Mouse (Mus musculus) neural tube, embryonic 12.5 days (tissue): ENCODE measurements around the gene Cnnm2. TPM values are rescaled to one million over a fixed set of nuclear protein-coding genes. Genes with fewer than 3 reads are reported as not detected.

ENCODE experiments used
- ATAC-seq: fragments of 200-750 bp; cut with Nextera tagmentation; 2 replicates; pipeline ENCODE4 v1.8.0; 2017; ENCODE audit warnings: low read depth, mild to moderate bottlenecking, moderate TSS enrichment, moderate library complexity; ENCODE audit not compliant: low FRiP score
- H3K27ac ChIP-seq: fragments of 300-500 bp; sonication (generic); 2 replicates; pipeline ENCODE4 v1.5.1; 2016
- H3K27me3 ChIP-seq: fragments of 300-500 bp; sonication (generic); replicated peaks from 2 replicates; pipeline ENCODE4 v1.6.1; 2016; ENCODE audit warnings: mild to moderate bottlenecking
- H3K36me3 ChIP-seq: fragments of 300-500 bp; sonication (generic); 2 replicates; pipeline ENCODE4 v1.6.1; 2016; ENCODE audit warnings: mild to moderate bottlenecking
- H3K4me1 ChIP-seq: fragments of 300-500 bp; sonication (generic); 2 replicates; pipeline ENCODE4 v1.6.1; 2016
- H3K4me2 ChIP-seq: fragments of 300-500 bp; sonication (generic); replicated peaks from 2 replicates; pipeline ENCODE4 v1.6.1; 2016; ENCODE audit warnings: mild to moderate bottlenecking
- H3K4me3 ChIP-seq: fragments of 300-500 bp; sonication (generic); 2 replicates; pipeline ENCODE4 v1.5.1; 2016
- H3K9ac ChIP-seq: fragments of 300-500 bp; sonication (generic); 2 replicates; pipeline ENCODE4 v1.6.1; 2016; ENCODE audit warnings: mild to moderate bottlenecking
- H3K9me3 ChIP-seq: fragments of 300-500 bp; sonication (generic); 2 replicates; pipeline ENCODE4 v1.6.1; 2016; ENCODE audit warnings: mild to moderate bottlenecking
- WGBS: fragments of 180-500 bp; shearing (Covaris S2); methylation state at CpG from one replicate; pipeline ENCODE4 v1.1.7; 2016; 5-methylcytosine and 5-hydroxymethylcytosine counted together
- polyA plus RNA-seq: library from polyadenylated mRNA; unstranded; fragments of >200 nt; fragmentation: Nextera tagmentation; extraction: Ambion mirVana; gene quantifications from 2 replicates; pipeline ENCODE4 v1.2.1, GENCODE M21; 2016

Gene Cnnm2
- polyA plus RNA-seq, 1 experiment from 2014 or later = 8.4 TPM

DNA sequence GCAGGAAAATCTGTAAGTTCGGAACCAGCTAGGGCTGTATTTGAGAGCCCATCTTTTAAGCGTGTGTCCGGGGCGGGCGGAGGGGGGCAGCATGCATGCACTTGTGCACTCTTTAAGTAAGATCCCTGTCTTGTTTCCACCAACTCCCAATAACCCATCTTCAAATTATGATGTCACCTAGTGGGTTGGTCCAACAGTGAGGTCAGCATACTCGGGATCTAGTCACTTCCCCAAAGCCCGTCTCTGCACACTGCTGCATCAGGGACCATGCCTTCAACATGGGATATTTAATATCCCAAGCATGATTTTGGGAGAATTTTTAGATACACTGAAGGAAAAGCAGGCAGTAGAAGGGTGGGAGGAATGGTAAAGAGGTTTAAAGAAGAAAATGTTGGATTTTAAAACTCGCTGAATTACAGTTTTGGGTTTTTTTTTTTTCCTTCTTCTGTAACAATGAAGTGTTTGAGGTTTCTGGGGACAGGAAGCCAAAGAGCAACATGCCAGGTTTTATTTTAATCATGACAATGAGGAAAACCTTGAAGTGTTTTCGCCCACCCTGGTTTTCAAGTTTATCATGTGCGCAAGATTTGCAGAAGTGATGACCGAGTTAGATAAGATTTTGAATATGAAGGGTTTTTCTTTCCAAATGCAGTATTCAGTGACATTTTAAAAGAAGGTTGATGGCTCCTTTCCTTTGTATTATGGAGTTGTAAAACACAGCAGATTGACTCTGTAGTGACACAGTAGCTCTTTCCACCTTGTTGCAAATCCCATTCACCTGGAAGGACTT, 76.1 kb downstream of the Cnnm2 start:
- H3K27me3 ChIP-seq = no peaks in the 10 kb centered on the region
- H3K27ac ChIP-seq = no peak overlapping the region
- no peak overlapping the region for H3K9ac ChIP-seq
- H3K4me2 ChIP-seq = no peak overlapping the region
- no peak overlapping the region for H3K4me3 ChIP-seq
- no peaks in the 10 kb centered on the region for H3K36me3 ChIP-seq
- H3K9me3 ChIP-seq = no peaks in the 10 kb centered on the region
- ATAC-seq = no peak
- no peaks in the 10 kb centered on the region; the same call in 1 of the 2 replicates for H3K4me1 ChIP-seq
- WGBS = 92% methylated on average over 11 of the region's 11 CpGs

- H3K9me3 ChIP-seq = no peaks in the 10 kb centered on the region
- H3K4me3 ChIP-seq = no peak overlapping the region
- no peaks in the 10 kb centered on the region for H3K27me3 ChIP-seq
- no peak for ATAC-seq
- no peak overlapping the region for H3K27ac ChIP-seq
- no peak overlapping the region for H3K9ac ChIP-seq
- no peaks in the 10 kb centered on the region for H3K36me3 ChIP-seq
- WGBS = 87% methylated on average over 4 of the region's 4 CpGs
- H3K4me2 ChIP-seq = no peak overlapping the region
- peaks cover 3% of the 10 kb centered on the region; the same call in 1 of the 2 replicates for H3K4me1 ChIP-seq
Observed at GRCm38 (mm10) chr19:46841016-46841415, 79.6 kb downstream of the Cnnm2 start.

DNA sequence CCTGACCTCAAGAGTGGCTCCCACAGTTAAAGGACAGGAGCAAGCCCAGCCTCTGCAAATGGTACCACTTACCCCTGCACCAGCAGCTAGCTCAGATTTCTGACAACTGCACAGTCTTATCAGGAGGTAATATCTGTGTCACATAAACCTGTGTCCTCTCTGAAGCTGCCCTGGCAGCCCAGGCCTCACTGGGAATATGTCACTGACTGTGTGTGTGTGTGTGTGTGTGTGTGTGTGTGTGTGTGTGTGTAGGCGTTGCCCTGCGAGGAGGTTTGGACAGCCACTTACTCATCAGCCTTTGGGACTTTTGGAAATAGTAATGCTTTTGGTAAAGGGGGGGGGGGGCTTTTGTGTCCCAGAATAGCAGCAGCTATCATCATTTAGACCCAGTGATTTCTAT, 81.6 kb downstream of the Cnnm2 start:
- Histone ChIP-seq H3K9ac (no peak overlapping the region), H3K4me3 (no peak overlapping the region), H3K9me3 (no peaks in the 10 kb centered on the region), H3K36me3 (no peaks in the 10 kb centered on the region), H3K27ac (no peak overlapping the region), H3K4me1 (peaks cover 3% of the 10 kb centered on the region; the same call in 1 of the 2 replicates), H3K27me3 (no peaks in the 10 kb centered on the region), H3K4me2 (no peak overlapping the region)
- ATAC-seq = no peak
- WGBS = 88% methylated on average over 2 of the region's 2 CpGs

GRCm38 (mm10) chr19:46846056-46846455, 84.7 kb downstream of the Cnnm2 start:
- no peaks in the 10 kb centered on the region for H3K9me3 ChIP-seq
- H3K27ac ChIP-seq = no peak overlapping the region
- no peaks in the 10 kb centered on the region for H3K36me3 ChIP-seq
- H3K9ac ChIP-seq = no peak overlapping the region
- H3K4me2 ChIP-seq = no peak overlapping the region
- ATAC-seq = no peak
- 81% methylated on average over 7 of the region's 7 CpGs for WGBS
- no peaks in the 10 kb centered on the region for H3K27me3 ChIP-seq
- H3K4me3 ChIP-seq = no peak overlapping the region
- H3K4me1 ChIP-seq = peaks cover 3% of the 10 kb centered on the region; the same call in 1 of the 2 replicates

- no peak overlapping the region for H3K27ac ChIP-seq
- H3K4me3 ChIP-seq = no peak overlapping the region
- 84% methylated on average over 5 of the region's 5 CpGs for WGBS
- no peak overlapping the region for H3K4me2 ChIP-seq
- no peak for ATAC-seq
- no peaks in the 10 kb centered on the region for H3K36me3 ChIP-seq
- peaks cover 3% of the 10 kb centered on the region; the same call in 1 of the 2 replicates for H3K4me1 ChIP-seq
- H3K9me3 ChIP-seq = no peaks in the 10 kb centered on the region
- H3K27me3 ChIP-seq = no peaks in the 10 kb centered on the region
- H3K9ac ChIP-seq = no peak overlapping the region
Observed at GRCm38 (mm10) chr19:46846459-46846858, 85.1 kb downstream of the Cnnm2 start.

DNA sequence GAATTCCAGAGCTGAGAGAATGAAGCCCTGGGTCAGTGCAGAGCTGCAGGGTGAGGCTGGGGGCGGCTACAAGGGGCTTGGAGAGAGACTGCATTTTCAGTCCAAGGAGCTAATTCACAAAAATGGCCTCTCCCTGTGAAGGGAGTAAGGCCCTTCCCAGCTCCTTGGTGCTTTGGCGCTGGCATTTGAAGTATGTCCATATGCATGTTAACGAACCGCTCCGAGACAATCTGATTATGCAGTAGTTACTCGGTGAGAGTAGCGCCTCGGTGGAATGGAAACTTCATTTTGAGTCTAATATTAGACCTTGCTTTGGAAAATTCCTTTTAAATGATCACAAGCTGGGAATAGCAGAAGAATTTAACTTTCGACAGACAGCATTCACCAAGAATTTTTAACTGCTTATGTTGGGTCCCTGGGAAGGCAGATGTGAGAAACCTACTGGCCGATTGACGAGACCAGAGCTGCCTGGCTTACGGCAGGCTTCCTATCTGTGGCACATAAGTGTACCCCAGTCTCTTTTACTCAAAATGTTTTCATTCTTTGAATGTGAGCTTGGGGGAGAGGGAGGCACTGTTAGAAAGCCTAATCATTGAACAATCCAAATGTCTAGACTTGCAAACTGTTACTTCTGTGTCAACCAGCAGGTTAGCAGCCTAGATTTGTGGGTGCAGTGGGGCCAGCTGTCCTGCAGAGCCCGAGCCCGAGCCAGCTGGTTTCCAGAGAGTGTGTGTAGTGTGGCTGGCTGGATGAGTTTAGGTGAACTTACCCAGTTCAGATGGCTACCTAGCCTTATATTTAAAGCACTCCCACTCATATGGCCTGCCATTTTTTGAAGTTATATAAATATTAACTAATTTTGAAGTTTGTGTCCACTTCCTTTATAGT, 87.2 kb downstream of the Cnnm2 start:
- no peak overlapping the region for H3K4me2 ChIP-seq

DNA sequence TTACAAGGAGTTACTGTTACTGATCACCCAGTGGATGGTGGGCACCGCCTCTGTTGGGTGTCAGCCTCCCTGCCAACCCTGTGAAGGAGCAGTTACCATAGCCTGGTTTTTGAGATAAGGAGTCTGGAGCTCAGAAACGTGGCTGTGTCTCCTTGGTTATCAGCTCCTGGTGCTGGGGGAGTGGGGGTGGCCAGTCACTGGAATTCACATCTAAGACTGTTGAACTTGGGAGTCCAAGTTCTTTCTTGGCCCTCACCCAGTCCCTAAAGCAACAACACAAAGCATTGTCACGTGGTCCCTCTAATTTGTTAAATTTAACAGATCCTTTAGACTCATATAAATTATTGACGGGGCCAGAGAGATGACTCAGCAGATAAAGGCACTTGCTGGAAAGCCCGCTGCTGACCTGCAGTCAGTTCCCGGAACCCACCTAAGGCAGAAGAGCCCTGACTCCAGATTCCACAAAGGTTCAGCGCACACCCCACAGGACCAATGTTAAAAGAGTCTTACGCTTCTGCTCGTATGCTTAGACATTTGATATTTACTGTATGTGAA, 88.1 kb downstream of the Cnnm2 start:
- H3K9ac ChIP-seq = no peak overlapping the region
- no peaks in the 10 kb centered on the region for H3K9me3 ChIP-seq
- no peak for ATAC-seq
- H3K4me1 ChIP-seq = peaks cover 3% of the 10 kb centered on the region; the same call in 1 of the 2 replicates
- no peak overlapping the region for H3K27ac ChIP-seq
- 71% methylated on average over 9 of the region's 9 CpGs for WGBS
- H3K4me2 ChIP-seq = no peak overlapping the region
- no peaks in the 10 kb centered on the region for H3K36me3 ChIP-seq
- H3K27me3 ChIP-seq = no peaks in the 10 kb centered on the region
- no peak overlapping the region for H3K4me3 ChIP-seq

More for the DNA sequence above, 87.2 kb downstream of the Cnnm2 start:
- Histone ChIP-seq H3K36me3 (no peaks in the 10 kb centered on the region), H3K9me3 (no peaks in the 10 kb centered on the region), H3K27me3 (no peaks in the 10 kb centered on the region), H3K27ac (no peak overlapping the region), H3K9ac (no peak overlapping the region), H3K4me1 (peaks cover 3% of the 10 kb centered on the region; the same call in 1 of the 2 replicates), H3K4me3 (no peak overlapping the region)
- no peak for ATAC-seq
- WGBS = 82% methylated on average over 14 of the region's 14 CpGs

GRCm38 (mm10) chr19:46856232-46856631, 94.8 kb downstream of the Cnnm2 start:
- 62% methylated on average over 6 of the region's 6 CpGs for whole genome bisulfite sequencing
- Histone ChIP-seq H3K9ac (no peak overlapping the region), H3K36me3 (0 out of 2 replicates have a peak, but pooled peaks cover 3% of the 10 kb centered on the region), H3K27ac (no peak overlapping the region), H3K4me2 (0 out of 2 replicates have a peak overlapping the region, but pooled peaks have one; percentile 2), H3K4me1 (peaks cover 15% of the 10 kb centered on the region), H3K27me3 (no peaks in the 10 kb centered on the region), H3K4me3 (no peak overlapping the region), H3K9me3 (no peaks in the 10 kb centered on the region)
- ATAC-seq = no peak

DNA sequence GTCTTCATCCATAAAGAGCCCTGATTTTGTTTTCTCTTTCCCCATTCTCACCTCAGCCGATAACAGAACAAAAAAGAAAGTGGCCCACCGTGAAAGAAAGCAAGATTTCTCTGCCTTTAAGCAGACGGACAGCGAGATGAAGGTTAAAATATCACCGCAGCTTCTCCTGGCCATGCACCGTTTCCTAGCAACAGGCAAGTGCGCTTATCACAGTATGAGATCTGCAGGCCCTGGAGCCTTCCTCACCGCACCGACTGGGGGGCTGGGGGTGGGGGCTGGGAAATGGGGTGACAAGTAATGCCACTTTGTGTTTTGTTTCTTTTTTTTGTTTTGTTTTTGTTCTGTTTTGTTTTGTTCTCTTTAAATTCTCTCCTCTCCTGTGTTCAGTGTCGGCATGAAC, 95.4 kb downstream of the Cnnm2 start:
- H3K36me3 ChIP-seq = 0 out of 2 replicates have a peak, but pooled peaks cover 3% of the 10 kb centered on the region
- H3K27me3 ChIP-seq = no peaks in the 10 kb centered on the region
- H3K27ac ChIP-seq = no peak overlapping the region
- no peak overlapping the region for H3K4me3 ChIP-seq
- 20% methylated on average over 10 of the region's 10 CpGs for WGBS
- no peak for ATAC-seq
- H3K4me1 ChIP-seq = peaks cover 15% of the 10 kb centered on the region
- H3K9me3 ChIP-seq = no peaks in the 10 kb centered on the region
- 0 out of 2 replicates have a peak overlapping the region, but pooled peaks have one; percentile 3 for H3K9ac ChIP-seq
- 0 out of 2 replicates have a peak overlapping the region, but pooled peaks have one; percentile 2 for H3K4me2 ChIP-seq

GRCm38 (mm10) chr19:46857277-46857989, 96.0 kb downstream of the Cnnm2 start:
- H3K9ac ChIP-seq = 0 out of 2 replicates have a peak overlapping the region, but pooled peaks have one; percentile 3
- no peak for ATAC-seq
- 71% methylated on average over 9 of the region's 9 CpGs for WGBS
- H3K4me1 ChIP-seq = peaks cover 15% of the 10 kb centered on the region
- H3K27me3 ChIP-seq = no peaks in the 10 kb centered on the region
- H3K4me3 ChIP-seq = no peak overlapping the region
- no peak overlapping the region for H3K27ac ChIP-seq
- 0 out of 2 replicates have a peak, but pooled peaks cover 3% of the 10 kb centered on the region for H3K36me3 ChIP-seq
- no peaks in the 10 kb centered on the region for H3K9me3 ChIP-seq
- no peak overlapping the region for H3K4me2 ChIP-seq

GRCm38 (mm10) chr19:46858200-46858599, 96.8 kb downstream of the Cnnm2 start:
- Histone ChIP-seq H3K27me3 (no peaks in the 10 kb centered on the region), H3K4me2 (no peak overlapping the region), H3K4me1 (peaks cover 15% of the 10 kb centered on the region), H3K27ac (no peak overlapping the region), H3K9ac (no peak overlapping the region), H3K4me3 (no peak overlapping the region), H3K36me3 (0 out of 2 replicates have a peak, but pooled peaks cover 3% of the 10 kb centered on the region), H3K9me3 (no peaks in the 10 kb centered on the region)
- ATAC-seq = no peak
- WGBS = 86% methylated on average over 7 of the region's 7 CpGs
